In the genomic region with DNA sequence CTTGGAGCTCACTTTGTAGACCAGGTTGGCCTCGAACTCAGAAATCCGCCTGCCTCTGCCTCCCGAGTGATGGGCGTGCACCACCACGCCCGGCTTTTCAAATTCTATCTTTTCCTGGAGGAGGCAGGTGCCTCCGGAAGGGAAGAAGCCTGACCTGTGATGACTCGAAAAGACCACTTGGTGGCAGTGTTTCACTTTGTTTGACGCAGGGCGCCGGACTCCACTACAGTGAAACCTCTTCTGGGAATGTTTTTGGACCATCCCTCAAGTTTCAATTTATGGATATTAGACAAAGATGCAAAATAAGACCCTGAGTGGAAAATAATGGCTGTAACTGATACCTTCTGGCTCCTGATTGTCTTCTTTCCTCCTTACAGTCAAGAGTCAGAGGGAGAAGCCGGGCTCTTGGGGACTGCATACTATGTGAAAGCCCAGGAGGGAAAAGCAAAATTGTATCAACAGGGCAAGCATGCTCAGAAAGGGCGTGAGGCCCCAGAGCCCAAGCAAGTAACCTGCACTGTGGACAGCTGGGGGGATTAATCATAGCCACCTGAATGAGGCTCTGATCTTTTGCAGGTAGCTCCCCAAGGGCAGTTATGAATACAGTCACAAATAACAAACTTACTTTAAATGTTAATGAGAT, we compare ENCODE assay signal across 9 mouse cellular contexts. TPM values are rescaled to one million over a fixed set of nuclear protein-coding genes. Genes with fewer than 3 reads are reported as not detected.
DNase-seq lines count a peak whose midpoint lies in the region; ATAC-seq and TF ChIP-seq lines count a peak whose summit lies in the region.
"Had no signal": no experiment of that assay in that cellular context is flagged by ENCODE, and none has a peak within 500 bp of the region (broad histone marks: within the 10 kb centered on the region; RNA-seq: fewer than 3 reads in every experiment).

No protein-coding gene starts in this region.

- no peak overlapping the region for H3K4me3 ChIP-seq in embryonic facial prominence, embryonic 14.5 days (ENCODE audit: low read depth, low read length)
- no peak overlapping the region for H3K4me3 ChIP-seq in intestine, postnatal 0 days (ENCODE audit: low read depth, low read length)
- H3K4me3 ChIP-seq in limb, embryonic 12.5 days (replicated peaks): no peak overlapping the region

- peak; percentile 51 for DNase-seq in ovary, postnatal 14 days (ENCODE audit: low spot score)
- no peak for DNase-seq in ovary, adult 18-20 months (ENCODE audit: low spot score)
- peak; percentile 84 for DNase-seq in brain, adult 2 months (ENCODE audit: low read depth, low spot score)
- DNase-seq in embryonic facial prominence, embryonic 14.5 days (ENCODE audit: low spot score): peak; percentile 86
- DNase-seq in retina, postnatal 1 day: peak; percentile 82
- DNase-seq in natural killer cell, adult 2 months (ENCODE audit: low spot score in 2 of 2): no peak

- peak; percentile 57; the same call in 1 of the 2 replicates for ATAC-seq in embryonic facial prominence, embryonic 14.5 days (ENCODE audit: low read depth)
- no peak for ATAC-seq in intestine, postnatal 0 days
- ATAC-seq in limb, embryonic 12.5 days (ENCODE audit: insufficient number of reproducible peaks, insufficient read depth, low FRiP score, low TSS enrichment, low read depth): peak; percentile 20; the same call in 1 of the 2 replicates

- WGBS in embryonic facial prominence, embryonic 14.5 days: 14% methylated on average over 13 of the region's 13 CpGs
- 13% methylated on average over 13 of the region's 13 CpGs for WGBS in intestine, postnatal 0 days
- WGBS in limb, embryonic 12.5 days: 16% methylated on average over 13 of the region's 13 CpGs

- no peaks in the 10 kb centered on the region for H3K4me1 ChIP-seq in embryonic facial prominence, embryonic 14.5 days (ENCODE audit: control insufficient read depth, insufficient read depth, low read length)
- H3K4me1 ChIP-seq in intestine, postnatal 0 days (replicated peaks; ENCODE audit: control insufficient read depth, insufficient read depth, low read length): 0 out of 2 replicates have a peak, but pooled peaks cover 3% of the 10 kb centered on the region
- peaks cover 10% of the 10 kb centered on the region for H3K4me1 ChIP-seq in limb, embryonic 12.5 days (replicated peaks)

- H3K4me2 ChIP-seq in embryonic facial prominence, embryonic 14.5 days (ENCODE audit: low read depth, low read length): no peak overlapping the region
- H3K4me2 ChIP-seq in intestine, postnatal 0 days (replicated peaks; ENCODE audit: low read depth): no peak overlapping the region
- no peak overlapping the region for H3K4me2 ChIP-seq in limb, embryonic 12.5 days

- H3K27me3 ChIP-seq in embryonic facial prominence, embryonic 14.5 days (replicated peaks; ENCODE audit: control insufficient read depth, insufficient read depth, low read length): peaks cover 5% of the 10 kb centered on the region; the same call in 1 of the 2 replicates
- no peaks in the 10 kb centered on the region; the same call in 1 of the 2 replicates for H3K27me3 ChIP-seq in intestine, postnatal 0 days (replicated peaks; ENCODE audit: control insufficient read depth, insufficient read depth, low read length)
- H3K27me3 ChIP-seq in limb, embryonic 12.5 days: peaks cover 21% of the 10 kb centered on the region

- no peaks in the 10 kb centered on the region for H3K9me3 ChIP-seq in embryonic facial prominence, embryonic 14.5 days (ENCODE audit: control insufficient read depth, low read length)
- no peaks in the 10 kb centered on the region for H3K9me3 ChIP-seq in intestine, postnatal 0 days (ENCODE audit: control insufficient read depth)
- no peaks in the 10 kb centered on the region for H3K9me3 ChIP-seq in limb, embryonic 12.5 days

- H3K36me3 ChIP-seq in embryonic facial prominence, embryonic 14.5 days (ENCODE audit: control insufficient read depth, insufficient read depth, low read length): no peaks in the 10 kb centered on the region
- no peaks in the 10 kb centered on the region for H3K36me3 ChIP-seq in intestine, postnatal 0 days (ENCODE audit: control insufficient read depth, insufficient read depth)
- no peaks in the 10 kb centered on the region for H3K36me3 ChIP-seq in limb, embryonic 12.5 days

- no peak overlapping the region for H3K27ac ChIP-seq in embryonic facial prominence, embryonic 14.5 days (replicated peaks; ENCODE audit: low read depth, low read length)
- H3K27ac ChIP-seq in intestine, postnatal 0 days (ENCODE audit: low read depth, low read length): no peak overlapping the region
- H3K27ac ChIP-seq in limb, embryonic 12.5 days: no peak overlapping the region

- no peak overlapping the region for H3K9ac ChIP-seq in embryonic facial prominence, embryonic 14.5 days (ENCODE audit: low read depth, low read length)
- no peak overlapping the region for H3K9ac ChIP-seq in intestine, postnatal 0 days (ENCODE audit: low read depth, low read length)
- no peak overlapping the region for H3K9ac ChIP-seq in limb, embryonic 12.5 days (replicated peaks)

- peak; percentile 81 for TF ChIP-seq CTCF in intestine, postnatal 0 days (IDR thresholded peaks at IDR 0.05; ENCODE audit: low read depth)

RNA-seq across cellular contexts. Expression of a gene that starts 26.8 kb away (rescaled TPM):
- polyA plus RNA-seq in embryonic facial prominence, embryonic 14.5 days (2014; fragmentation: Nextera tagmentation; extraction: Ambion mirVana): 0.04 and 0.14 TPM in 2 replicates
- 0.09 TPM in 1 of 2 replicates, not detected in the other for polyA plus RNA-seq in intestine, postnatal 0 days (2015; fragmentation: Nextera tagmentation; extraction: Ambion mirVana)
- 0.10 TPM in 1 of 2 replicates, not detected in the other for polyA plus RNA-seq in limb, embryonic 12.5 days (2016; fragmentation: Nextera tagmentation; extraction: Ambion mirVana)
- polyA plus RNA-seq: heart, embryonic 16.5 days had no signal

Comparison
In these comparisons a context has a peak if more than half of its experiments do, and no peak if none do; other contexts are left out.
1. DNase-seq: peak in ovary, postnatal 14 days (single experiment), brain, adult 2 months (single experiment), embryonic facial prominence, embryonic 14.5 days (single experiment) and retina, postnatal 1 day (single experiment); none in ovary, adult 18-20 months (single experiment) and natural killer cell, adult 2 months (0 of 2).